Mouse (Mus musculus): ENCODE data around the gene Akr1c13. TPM values are rescaled to one million over a fixed set of nuclear protein-coding genes. Genes with fewer than 3 reads are reported as not detected.
A peak's percentile ranks its signal among the peaks of the same experiment; 100 is the strongest.

The Akr1c13 gene
- total RNA-seq, 2 experiments from 2014 or later = 25.0 to 25.8 TPM

DNA sequence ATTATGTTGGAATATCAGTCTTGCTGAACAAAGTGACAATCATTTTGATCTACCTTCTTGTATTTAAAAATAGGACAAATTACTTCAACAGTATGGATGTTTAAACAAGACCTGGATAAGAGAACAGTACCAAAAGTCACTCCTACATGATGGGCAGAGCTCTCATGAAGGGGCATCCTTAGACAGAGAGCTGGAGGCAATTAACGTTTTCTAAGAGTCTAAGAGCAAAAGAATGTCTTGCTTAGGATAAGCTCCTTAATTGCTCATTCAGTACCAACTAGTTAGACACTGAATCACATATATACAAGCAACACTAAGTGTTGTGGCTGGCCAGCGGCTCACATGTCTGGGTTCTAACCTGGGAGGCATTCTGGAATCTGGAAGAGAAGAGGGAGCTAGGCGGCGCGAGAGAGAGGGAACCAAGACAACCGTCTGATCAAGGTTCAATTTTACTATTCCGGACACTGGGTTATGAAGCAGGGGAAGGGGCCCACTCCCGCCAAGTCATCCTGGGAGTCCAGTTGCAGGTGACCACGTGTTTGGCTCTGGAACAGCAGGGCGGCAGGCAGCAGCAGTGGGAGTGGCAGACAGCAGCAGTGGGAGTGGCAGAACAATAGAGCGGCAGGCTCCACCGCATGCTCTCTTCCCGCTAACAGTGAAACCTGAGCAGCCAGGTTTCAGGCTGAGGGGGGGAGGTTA lies 54.1 kb downstream of the Akr1c13 start:
- peak; percentile 20 for DNase-seq

DNA sequence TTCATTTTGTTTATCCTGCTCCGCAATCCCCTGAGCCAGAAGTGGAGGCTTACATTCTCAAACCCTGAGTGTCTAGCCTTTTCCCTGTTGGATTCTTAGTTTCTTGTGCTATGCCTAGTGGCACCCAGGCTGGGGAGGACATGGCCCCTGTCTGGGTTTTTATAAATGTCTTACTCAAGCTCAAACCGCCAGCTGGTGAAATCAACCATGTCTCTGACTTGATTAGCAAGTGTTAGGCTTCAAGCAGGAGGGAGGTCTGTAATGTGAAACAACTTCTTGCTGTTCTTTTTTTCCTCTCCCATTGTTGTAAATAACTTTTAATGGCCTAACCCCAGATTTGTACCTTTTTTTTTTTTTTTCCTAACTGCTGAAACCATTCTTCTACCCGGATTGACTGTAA lies 58.4 kb downstream of the Akr1c13 start:
- DNase-seq = no peak

Other genes with a start within 250 kb of the Akr1c13 start
- gene Ucn3, start 245.8 kb upstream of the Akr1c13 start, total RNA-seq (2021) = not detected
- 10 to 100 TPM; 18.1 to 35.3 TPM for gene Akr1c14, start 142.1 kb upstream of the Akr1c13 start, total RNA-seq (2021)
- 100 to 1,000 TPM; 382 to 409 TPM for gene Akr1c18, start 40.5 kb upstream of the Akr1c13 start, total RNA-seq (2021)
- 1 to 10 TPM; 2.2 to 2.5 TPM for gene Akr1c19, start 37.5 kb downstream of the Akr1c13 start, total RNA-seq (2021)
- 1 to 10 TPM; 3.4 to 5.3 TPM for gene Akr1c12, start 88.3 kb downstream of the Akr1c13 start, total RNA-seq (2021)
- gene Akr1c6, start 243.2 kb downstream of the Akr1c13 start, total RNA-seq (2021) = 10 to 100 TPM; 29.4 to 53.8 TPM